Mouse (Mus musculus) regulatory T cell (primary cell): ENCODE measurements around the gene Marveld1.

ENCODE experiments used
- in situ Hi-C: fragments of 300-600 bp; cut with MboI, MseI; formaldehyde crosslinking; loops from one replicate; pipeline ENCODE4 v1.15.1; 2025; ENCODE audit warnings: high pct_unique_total_duplicates

Marveld1 gene

GRCm38 (mm10) chr19:42139724-42140517 is 7.3 kb upstream of the Marveld1 start:
- in situ Hi-C loops = no loop called here

GRCm38 (mm10) chr19:42141998-42142397 is 5.2 kb upstream of the Marveld1 start:
- in situ Hi-C loops = no loop called here

- in situ Hi-C loops = no loop called here
Observed at GRCm38 (mm10) chr19:42142757-42143156, 4.4 kb upstream of the Marveld1 start.

- in situ Hi-C loops = no loop called here
Observed at GRCm38 (mm10) chr19:42144067-42144466, 3.1 kb upstream of the Marveld1 start.

- in situ Hi-C loops = no loop called here
Observed at GRCm38 (mm10) chr19:42144541-42145167, 2.5 kb upstream of the Marveld1 start.

GRCm38 (mm10) chr19:42145210-42145609 is 2.0 kb upstream of the Marveld1 start:
- in situ Hi-C loops = no loop called here

- in situ Hi-C loops = no loop called here
Observed at GRCm38 (mm10) chr19:42145731-42146130, 1.5 kb upstream of the Marveld1 start.

- in situ Hi-C loops = no loop called here
Observed at GRCm38 (mm10) chr19:42146276-42147010, 757 bp upstream of the Marveld1 start.

GRCm38 (mm10) chr19:42147769-42148568 is 769 bp downstream of the Marveld1 start:
- in situ Hi-C loops = no loop called here

- in situ Hi-C loops = no loop called here
Observed at GRCm38 (mm10) chr19:42148569-42148860, 1.3 kb downstream of the Marveld1 start.

GRCm38 (mm10) chr19:42151990-42152389 is 4.8 kb downstream of the Marveld1 start:
- in situ Hi-C loops = no loop called here

GRCm38 (mm10) chr19:42157493-42158237 is 10.5 kb downstream of the Marveld1 start:
- in situ Hi-C loops = no loop called here

GRCm38 (mm10) chr19:42158246-42159017 is 11.2 kb downstream of the Marveld1 start:
- in situ Hi-C loops = no loop called here

- in situ Hi-C loops = loop anchor here (5.0 kb wide), 1 partner anchor 131 kb away; no protein-coding TSS in a partner anchor
Observed at GRCm38 (mm10) chr19:42163764-42164163, 16.6 kb downstream of the Marveld1 start, which contains the start of gene Zfyve27. Zfyve27 (plus strand) TSS chr19:42163951.

GRCm38 (mm10) chr19:42164188-42164587 is 17.0 kb downstream of the Marveld1 start:
- in situ Hi-C loops = loop anchor here (5.0 kb wide), 1 partner anchor 132 kb away; no protein-coding TSS in a partner anchor

GRCm38 (mm10) chr19:42166130-42166529 is 18.9 kb downstream of the Marveld1 start:
- in situ Hi-C loops = no loop called here

- in situ Hi-C loops = no loop called here
Observed at GRCm38 (mm10) chr19:42166766-42167165, 19.6 kb downstream of the Marveld1 start.

- in situ Hi-C loops = no loop called here
Observed at GRCm38 (mm10) chr19:42167489-42167888, 20.3 kb downstream of the Marveld1 start.

- in situ Hi-C loops = no loop called here
Observed at GRCm38 (mm10) chr19:42169322-42169975, 22.2 kb downstream of the Marveld1 start.
